Mouse (Mus musculus) forebrain, postnatal 0 days (tissue): ENCODE results near the gene P2rx1. TPM values are rescaled to one million over a fixed set of nuclear protein-coding genes. Genes with fewer than 3 reads are reported as not detected.

Experiments used
- ATAC-seq: fragments of 200-750 bp; cut with Nextera tagmentation; 2 replicates; pipeline ENCODE4 v1.8.0; 2017; ENCODE audit warnings: mild to moderate bottlenecking, moderate library complexity
- DNase-seq: peaks from one replicate; pipeline ENCODE4 v3.0.0-alpha.2; 2015
- H3K27ac ChIP-seq: fragments of 300-500 bp; sonication (generic); 2 replicates; pipeline ENCODE4 v1.5.1; 2014; ENCODE audit warnings: low read depth, mild to moderate bottlenecking, antibody characterized with exemption, low read length, moderate library complexity, mixed read lengths
- H3K27me3 ChIP-seq: fragments of 300-500 bp; sonication (generic); 2 replicates; pipeline ENCODE4 v1.6.1; 2014; ENCODE audit warnings: mild to moderate bottlenecking, low read length, mixed read lengths; ENCODE audit not compliant: insufficient read depth
- H3K36me3 ChIP-seq: fragments of 300-500 bp; sonication (generic); 2 replicates; pipeline ENCODE4 v1.6.1; 2014; ENCODE audit warnings: mild to moderate bottlenecking, moderate library complexity; ENCODE audit not compliant: insufficient read depth
- H3K4me1 ChIP-seq: fragments of 300-500 bp; sonication (generic); 2 replicates; pipeline ENCODE4 v1.6.1; 2014; ENCODE audit warnings: antibody characterized with exemption; ENCODE audit not compliant: insufficient read depth
- H3K4me2 ChIP-seq: fragments of 300-500 bp; sonication (generic); 2 replicates; pipeline ENCODE4 v1.6.1; 2014; ENCODE audit warnings: low read depth, mild to moderate bottlenecking, moderate library complexity
- H3K4me3 ChIP-seq: fragments of 300-500 bp; sonication (generic); 2 replicates; pipeline ENCODE4 v1.5.1; 2014; ENCODE audit warnings: low read depth, low read length, mixed read lengths
- H3K9ac ChIP-seq: fragments of 300-500 bp; sonication (generic); 2 replicates; pipeline ENCODE4 v1.6.1; 2014; ENCODE audit warnings: mild to moderate bottlenecking
- H3K9me3 ChIP-seq: fragments of 300-500 bp; sonication (generic); 2 replicates; pipeline ENCODE4 v1.6.1; 2016; ENCODE audit warnings: low read length
- CTCF ChIP-seq: sonication (generic); IDR thresholded peaks from 2 replicates; pipeline ENCODE4 v1.5.1; 2016; ENCODE audit warnings: antibody characterized with exemption, control low read depth, low read depth
- WGBS: fragments of 180-500 bp; shearing (Covaris S2); extraction: QIAGEN DNeasy Blood & Tissue Kit; methylation state at CpG from one replicate; pipeline ENCODE4 v1.1.7; 2014; 5-methylcytosine and 5-hydroxymethylcytosine counted together
- polyA plus RNA-seq: library from polyadenylated mRNA; unstranded; fragments of >200 nt; fragmentation: Nextera tagmentation; extraction: Ambion mirVana; gene quantifications from 2 replicates; pipeline ENCODE4 v1.2.1, GENCODE M21; 2015
- total RNA-seq: library from RNA; depleted of rRNA; stranded (reverse); fragments of >200 nt; gene quantifications from 2 replicates; pipeline ENCODE4 v1.2.3, GENCODE M21; 2014

Gene P2rx1
- total and polyA plus RNA-seq, 2 experiments from 2014 or later: 0.25 to 2.0 TPM

DNA sequence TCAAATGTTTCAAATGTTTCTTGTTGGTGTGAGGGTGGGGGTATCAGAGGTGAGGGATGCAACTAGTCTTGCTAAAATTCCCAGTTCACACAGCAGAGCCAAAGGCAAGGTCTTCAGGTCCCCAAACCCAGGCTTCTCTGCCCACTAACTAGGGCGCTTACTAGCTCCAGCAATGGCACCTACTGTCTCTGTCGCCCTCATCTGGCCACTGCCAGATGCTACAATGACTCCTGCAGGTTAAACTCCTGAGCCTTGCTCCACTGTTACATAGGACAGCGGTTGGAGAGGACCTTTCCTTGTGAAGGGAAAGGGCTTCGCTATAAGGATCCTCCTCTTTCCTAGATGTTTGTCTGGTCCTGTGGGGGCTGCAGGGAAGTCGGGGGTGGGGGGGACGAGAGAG, 2.1 kb downstream of the P2rx1 start:
- 15% methylated on average over 6 of the region's 6 CpGs for WGBS
- no peak for ATAC-seq

DNA sequence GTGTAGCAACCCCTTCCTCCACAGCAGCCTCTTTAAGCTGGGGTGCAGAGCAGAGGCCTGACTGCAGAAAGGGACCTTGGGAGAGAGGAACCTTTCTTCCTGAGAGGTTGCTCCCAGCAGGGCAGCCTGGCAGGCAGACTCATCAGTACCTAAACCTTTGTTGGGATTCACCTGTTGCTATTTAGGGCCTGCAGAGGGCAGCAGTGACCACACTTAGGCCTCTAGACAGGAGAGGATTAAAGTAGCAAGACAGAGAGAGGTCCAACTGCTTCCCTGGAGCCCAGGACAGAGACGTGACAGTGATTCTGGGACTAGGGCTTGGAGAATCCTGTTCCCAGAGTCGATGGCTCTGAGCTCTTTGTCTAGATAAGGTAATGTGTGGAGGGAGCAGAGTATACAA, 7.5 kb downstream of the P2rx1 start:
- Histone ChIP-seq H3K36me3 (no peaks in the 10 kb centered on the region), H3K27ac (no peak overlapping the region), H3K4me2 (no peak overlapping the region), H3K4me1 (no peaks in the 10 kb centered on the region), H3K9ac (no peak overlapping the region), H3K4me3 (no peak overlapping the region), H3K9me3 (no peaks in the 10 kb centered on the region), H3K27me3 (no peaks in the 10 kb centered on the region)
- ATAC-seq (peak; percentile 48), DNase-seq (peak; percentile 67)
- 7% methylated on average over 2 of the region's 2 CpGs for WGBS
- TF ChIP-seq CTCF: peak; percentile 77

More for the DNA sequence above, 2.1 kb downstream of the P2rx1 start:
- H3K27me3 ChIP-seq: no peaks in the 10 kb centered on the region
- TF ChIP-seq CTCF: peak; percentile 82
- H3K27ac ChIP-seq: no peak overlapping the region
- H3K4me1 ChIP-seq: no peaks in the 10 kb centered on the region
- H3K9me3 ChIP-seq: no peaks in the 10 kb centered on the region
- no peak overlapping the region for H3K4me3 ChIP-seq
- no peaks in the 10 kb centered on the region for H3K36me3 ChIP-seq
- no peak overlapping the region for H3K4me2 ChIP-seq
- H3K9ac ChIP-seq: no peak overlapping the region
- DNase-seq: peak; percentile 48

GRCm38 (mm10) chr11:73007113-73007512, 8.2 kb downstream of the P2rx1 start:
- Histone ChIP-seq H3K4me1 (no peaks in the 10 kb centered on the region), H3K27me3 (no peaks in the 10 kb centered on the region), H3K36me3 (no peaks in the 10 kb centered on the region), H3K9me3 (no peaks in the 10 kb centered on the region), H3K27ac (no peak overlapping the region), H3K4me2 (no peak overlapping the region), H3K9ac (no peak overlapping the region), H3K4me3 (no peak overlapping the region)
- ATAC-seq (no peak), DNase-seq (no peak)
- no peak for TF ChIP-seq CTCF
- WGBS: 13% methylated on average over 3 of the region's 3 CpGs

DNA sequence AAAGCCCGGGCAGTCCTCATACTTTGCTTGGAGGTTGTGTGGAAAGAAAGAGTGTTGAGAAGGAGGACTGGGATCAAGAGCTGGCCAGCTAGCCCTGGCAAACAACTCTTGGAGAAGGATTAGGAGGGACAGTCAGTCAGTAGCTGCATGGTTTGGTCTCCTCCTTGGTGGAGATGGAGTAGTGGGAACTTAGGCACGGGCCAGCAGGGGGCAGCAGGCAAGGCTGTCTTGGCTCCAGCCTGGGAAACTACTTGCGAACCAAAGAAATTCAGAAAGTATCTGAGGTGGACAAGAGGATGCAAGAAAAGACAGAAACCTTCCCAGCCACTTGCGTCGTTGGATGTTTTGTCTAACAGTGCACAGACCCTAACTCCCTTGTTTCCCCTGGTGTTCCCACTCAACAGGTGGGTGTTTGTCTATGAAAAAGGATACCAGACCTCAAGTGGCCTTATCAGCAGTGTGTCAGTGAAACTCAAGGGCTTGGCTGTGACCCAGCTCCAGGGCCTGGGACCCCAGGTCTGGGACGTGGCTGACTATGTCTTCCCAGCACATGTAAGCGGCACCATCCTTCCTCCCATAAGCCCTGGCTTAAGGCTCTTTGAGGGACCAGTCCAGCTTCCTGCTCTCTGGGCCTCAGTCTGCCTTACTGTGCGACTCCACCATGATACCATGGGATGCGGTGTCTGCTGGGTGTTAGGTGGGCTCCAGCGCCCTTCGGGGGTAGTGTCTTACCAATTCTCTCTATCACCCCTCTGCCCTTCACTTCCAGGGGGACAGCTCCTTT, 9.0 kb downstream of the P2rx1 start:
- TF ChIP-seq CTCF: peak; percentile 74
- Histone ChIP-seq H3K27ac (no peak overlapping the region), H3K36me3 (no peaks in the 10 kb centered on the region), H3K4me2 (no peak overlapping the region), H3K9me3 (no peaks in the 10 kb centered on the region), H3K9ac (no peak overlapping the region), H3K27me3 (no peaks in the 10 kb centered on the region), H3K4me3 (no peak overlapping the region), H3K4me1 (no peaks in the 10 kb centered on the region)
- 70% methylated on average over 11 of the region's 11 CpGs for WGBS
- ATAC-seq: no peak
- peak; percentile 55 for DNase-seq

DNA sequence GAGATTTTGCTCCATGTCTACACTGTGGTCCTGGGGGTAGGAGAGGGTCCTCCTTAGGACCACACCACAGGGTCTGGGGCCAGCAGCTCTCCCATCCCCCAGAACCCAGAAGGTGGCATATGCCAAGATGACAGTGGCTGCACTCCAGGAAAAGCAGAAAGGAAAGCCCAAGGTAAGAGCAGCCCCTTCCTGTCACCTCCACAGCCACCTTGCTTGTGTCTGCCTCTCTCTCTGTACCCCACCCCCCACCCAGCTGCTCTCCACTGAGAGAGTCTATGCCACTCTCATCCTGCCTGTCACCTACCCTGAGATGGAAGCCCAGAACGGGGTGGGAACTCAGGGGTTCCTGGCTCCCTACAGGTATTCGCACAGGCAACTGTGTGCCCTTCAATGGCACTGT, 9.9 kb downstream of the P2rx1 start:
- no peak for ATAC-seq

DNA sequence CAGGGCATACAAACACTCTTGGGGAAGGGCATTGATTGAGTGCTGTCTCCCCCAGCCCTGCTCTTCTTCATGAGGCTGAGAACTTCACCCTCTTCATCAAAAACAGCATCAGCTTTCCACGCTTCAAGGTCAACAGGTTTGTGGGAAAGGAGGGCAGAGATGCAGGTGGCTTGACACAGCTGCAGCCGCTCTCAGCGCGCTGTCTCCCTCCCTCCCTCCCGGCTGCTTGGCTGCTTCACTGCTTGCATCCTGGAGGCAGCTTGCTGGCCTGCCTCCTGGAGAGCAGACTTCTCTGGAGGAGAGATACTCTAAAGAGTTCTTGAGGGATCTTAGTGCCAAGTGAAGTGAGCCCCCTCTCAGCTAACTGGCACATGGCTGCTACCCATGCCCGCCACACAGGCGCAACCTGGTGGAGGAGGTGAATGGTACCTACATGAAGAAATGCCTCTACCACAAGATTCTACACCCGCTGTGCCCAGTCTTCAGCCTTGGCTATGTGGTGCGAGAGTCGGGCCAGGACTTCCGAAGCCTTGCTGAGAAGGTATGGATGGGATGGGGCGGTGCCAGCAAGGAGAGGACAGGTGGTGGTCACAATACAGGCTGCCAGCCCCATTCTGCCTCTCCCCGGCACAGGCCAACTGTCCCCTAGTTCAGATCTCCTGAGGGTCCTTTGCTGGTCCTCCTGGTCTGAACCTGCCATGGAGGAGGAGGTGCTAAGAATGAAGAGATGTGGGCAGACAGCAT, 10.8 kb downstream of the P2rx1 start:
- ATAC-seq (no peak), DNase-seq (peak; percentile 22)
- Histone ChIP-seq H3K4me3 (no peak overlapping the region), H3K27me3 (no peaks in the 10 kb centered on the region), H3K9ac (no peak overlapping the region), H3K9me3 (no peaks in the 10 kb centered on the region), H3K36me3 (no peaks in the 10 kb centered on the region), H3K4me1 (no peaks in the 10 kb centered on the region), H3K4me2 (no peak overlapping the region), H3K27ac (no peak overlapping the region)
- TF ChIP-seq CTCF: no peak
- WGBS: 53% methylated on average over 13 of the region's 13 CpGs

More for the DNA sequence above, 9.9 kb downstream of the P2rx1 start:
- Histone ChIP-seq H3K9me3 (no peaks in the 10 kb centered on the region), H3K36me3 (no peaks in the 10 kb centered on the region), H3K4me1 (no peaks in the 10 kb centered on the region), H3K4me3 (no peak overlapping the region), H3K27ac (no peak overlapping the region), H3K27me3 (no peaks in the 10 kb centered on the region), H3K9ac (no peak overlapping the region), H3K4me2 (no peak overlapping the region)
- no peak for TF ChIP-seq CTCF
- DNase-seq: no peak
- 75% methylated on average over 2 of the region's 2 CpGs for WGBS

DNA sequence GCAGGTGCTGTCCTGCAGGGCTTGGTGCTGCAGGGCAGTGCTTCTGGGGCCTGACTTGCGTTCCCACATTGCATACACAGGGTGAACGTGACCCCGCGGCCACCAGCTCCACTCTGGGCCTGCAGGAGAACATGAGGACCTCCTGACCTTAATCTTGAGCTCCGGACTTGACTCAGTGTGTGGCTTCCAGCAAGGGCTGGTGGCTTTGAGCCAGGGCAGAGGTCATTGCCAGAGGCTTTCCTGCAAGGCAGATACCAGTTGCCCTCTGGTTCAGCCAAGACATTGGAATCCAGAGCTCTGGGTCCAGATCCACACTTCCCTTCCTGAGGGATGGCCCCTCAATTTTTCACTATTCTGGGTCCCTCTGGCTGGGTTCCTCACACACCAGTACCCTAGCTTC, 15.1 kb downstream of the P2rx1 start:
- ATAC-seq (no peak), DNase-seq (no peak)
- WGBS: 75% methylated on average over 5 of the region's 5 CpGs
- no peak overlapping the region for H3K9ac ChIP-seq
- no peak overlapping the region for H3K27ac ChIP-seq
- no peak for TF ChIP-seq CTCF
- H3K4me1 ChIP-seq: no peaks in the 10 kb centered on the region
- no peaks in the 10 kb centered on the region for H3K9me3 ChIP-seq
- H3K36me3 ChIP-seq: no peaks in the 10 kb centered on the region
- H3K27me3 ChIP-seq: no peaks in the 10 kb centered on the region
- no peak overlapping the region for H3K4me2 ChIP-seq
- no peak overlapping the region for H3K4me3 ChIP-seq
